Mouse (Mus musculus) hindbrain, embryonic 16.5 days (tissue): ENCODE data around the gene Ap1m1. TPM values are rescaled to one million over a fixed set of nuclear protein-coding genes. Genes with fewer than 3 reads are reported as not detected.
A peak's percentile ranks its signal among the peaks of the same experiment; 100 is the strongest.

Experiments
- ATAC-seq: fragments of 200-750 bp; cut with Nextera tagmentation; 2 replicates; pipeline ENCODE4 v1.8.0; 2017; ENCODE audit warnings: moderate TSS enrichment, moderate library complexity
- H3K27ac ChIP-seq: fragments of 300-500 bp; sonication (generic); 2 replicates; pipeline ENCODE4 v1.5.1; 2014; ENCODE audit warnings: low read depth, mild to moderate bottlenecking, control low read depth, low read length, moderate library complexity
- H3K27me3 ChIP-seq: fragments of 300-500 bp; sonication (generic); replicated peaks from 2 replicates; pipeline ENCODE4 v1.6.1; 2014; ENCODE audit warnings: low read length; ENCODE audit not compliant: control insufficient read depth, insufficient read depth
- H3K36me3 ChIP-seq: fragments of 300-500 bp; sonication (generic); 2 replicates; pipeline ENCODE4 v1.6.1; 2014; ENCODE audit warnings: mild to moderate bottlenecking, low read length, moderate library complexity, mixed read lengths; ENCODE audit not compliant: control insufficient read depth, insufficient read depth
- H3K4me1 ChIP-seq: fragments of 300-500 bp; sonication (generic); 2 replicates; pipeline ENCODE4 v1.6.1; 2014; ENCODE audit warnings: low read depth, low read length; ENCODE audit not compliant: control insufficient read depth, insufficient read depth
- H3K4me2 ChIP-seq: fragments of 300-500 bp; sonication (generic); 2 replicates; pipeline ENCODE4 v1.6.1; 2014; ENCODE audit warnings: mild to moderate bottlenecking, low read length, control low read depth, moderate library complexity
- H3K4me3 ChIP-seq: fragments of 300-500 bp; sonication (generic); 2 replicates; pipeline ENCODE4 v1.5.1; 2014; ENCODE audit warnings: mild to moderate bottlenecking, low read length, control low read depth, moderate library complexity
- H3K9ac ChIP-seq: fragments of 300-500 bp; sonication (generic); 2 replicates; pipeline ENCODE4 v1.6.1; 2014; ENCODE audit warnings: low read depth, mild to moderate bottlenecking, control low read depth, low read length, moderate library complexity
- H3K9me3 ChIP-seq: fragments of 300-500 bp; sonication (generic); 2 replicates; pipeline ENCODE4 v1.6.1; 2014; ENCODE audit warnings: mild to moderate bottlenecking, low read length, moderate library complexity; ENCODE audit not compliant: control insufficient read depth
- WGBS: fragments of 180-500 bp; shearing (Covaris S2); extraction: QIAGEN DNeasy Blood & Tissue Kit; methylation state at CpG from one replicate; pipeline ENCODE4 v1.1.7; 2014; 5-methylcytosine and 5-hydroxymethylcytosine counted together
- polyA plus RNA-seq: library from polyadenylated mRNA; unstranded; fragments of >200 nt; fragmentation: Nextera tagmentation; extraction: Ambion mirVana; gene quantifications from 2 replicates; pipeline ENCODE4 v1.2.1, GENCODE M21; 2015

Ap1m1 gene
- polyA plus RNA-seq, 1 experiment from 2014 or later, result 264 TPM

DNA sequence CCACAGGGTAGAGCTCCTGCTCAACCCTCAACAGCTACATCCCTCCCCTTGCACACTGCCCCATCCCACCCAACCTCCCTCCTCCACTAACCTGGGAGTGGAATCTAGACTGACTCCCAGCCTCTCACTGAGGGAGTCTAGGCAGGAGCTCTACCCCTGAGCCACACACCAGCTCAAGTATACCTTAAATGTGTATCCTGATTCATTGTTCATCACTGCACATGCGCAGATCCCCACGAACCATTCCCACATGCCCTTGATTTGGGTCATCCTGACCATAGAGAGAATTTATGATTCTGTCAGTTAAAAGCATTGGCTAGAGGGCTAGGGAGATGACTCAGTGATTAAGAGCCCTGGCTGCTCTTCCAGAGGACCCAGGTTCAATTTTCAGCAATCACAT, 22.9 kb downstream of the Ap1m1 start:
- no peaks in the 10 kb centered on the region for H3K27me3 ChIP-seq
- 98% methylated on average over 2 of the region's 2 CpGs for WGBS
- ATAC-seq, result no peak
- H3K4me1 ChIP-seq, result no peaks in the 10 kb centered on the region
- H3K9me3 ChIP-seq, result no peaks in the 10 kb centered on the region
- no peak overlapping the region for H3K9ac ChIP-seq
- no peak overlapping the region for H3K27ac ChIP-seq
- no peak overlapping the region for H3K4me2 ChIP-seq
- H3K36me3 ChIP-seq, result no peaks in the 10 kb centered on the region
- H3K4me3 ChIP-seq, result no peak overlapping the region

DNA sequence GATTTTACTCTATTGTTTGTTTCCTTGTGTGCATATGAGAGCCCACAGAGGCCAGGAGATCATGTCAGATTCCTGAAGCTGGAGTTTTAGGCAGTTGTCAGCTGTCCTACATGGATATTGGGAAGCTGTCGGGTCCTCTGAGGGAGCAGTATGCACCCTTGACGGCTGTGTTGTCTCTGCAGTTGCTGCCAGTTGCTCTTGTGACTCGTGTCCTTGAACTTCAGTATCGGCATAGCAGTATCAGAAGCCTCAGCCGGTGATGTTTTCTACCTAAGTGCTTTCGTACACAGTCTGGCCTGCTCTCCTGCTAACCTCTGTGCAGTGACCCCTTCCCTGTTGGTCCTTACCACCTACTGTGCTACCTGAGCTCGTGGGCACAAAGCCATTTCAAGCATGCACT, 23.6 kb downstream of the Ap1m1 start:
- no peak overlapping the region for H3K4me2 ChIP-seq
- H3K4me1 ChIP-seq, result no peaks in the 10 kb centered on the region
- H3K4me3 ChIP-seq, result no peak overlapping the region
- whole genome bisulfite sequencing, result 78% methylated on average over 7 of the region's 7 CpGs
- H3K9ac ChIP-seq, result no peak overlapping the region
- no peaks in the 10 kb centered on the region for H3K27me3 ChIP-seq
- no peak overlapping the region for H3K27ac ChIP-seq
- no peak for ATAC-seq
- H3K9me3 ChIP-seq, result no peaks in the 10 kb centered on the region
- H3K36me3 ChIP-seq, result no peaks in the 10 kb centered on the region

DNA sequence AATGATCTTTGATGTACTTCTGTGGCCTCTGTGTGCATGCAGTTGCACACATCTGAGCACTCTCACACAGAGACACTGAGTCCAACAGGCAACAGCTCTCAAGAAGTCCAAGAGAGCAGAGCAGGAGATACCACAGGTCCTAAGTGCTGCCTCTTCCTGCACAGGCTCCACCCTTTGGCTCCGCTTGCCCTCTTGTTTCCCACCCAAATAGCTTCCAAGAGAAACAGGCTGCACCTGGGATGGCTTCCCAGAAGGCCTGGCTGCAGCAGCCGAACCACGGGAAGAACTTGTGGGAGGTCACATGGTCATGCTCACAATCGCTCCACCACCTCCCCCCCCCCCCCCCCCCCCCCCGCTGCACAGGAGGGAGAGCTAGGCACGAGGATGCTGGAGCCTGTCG, 25.5 kb downstream of the Ap1m1 start:
- Histone ChIP-seq H3K4me3 (no peak overlapping the region), H3K4me2 (no peak overlapping the region), H3K9me3 (no peaks in the 10 kb centered on the region), H3K36me3 (no peaks in the 10 kb centered on the region), H3K27me3 (no peaks in the 10 kb centered on the region), H3K27ac (no peak overlapping the region), H3K4me1 (no peaks in the 10 kb centered on the region), H3K9ac (no peak overlapping the region)
- ATAC-seq, result no peak
- 61% methylated on average over 6 of the region's 7 CpGs for WGBS

DNA sequence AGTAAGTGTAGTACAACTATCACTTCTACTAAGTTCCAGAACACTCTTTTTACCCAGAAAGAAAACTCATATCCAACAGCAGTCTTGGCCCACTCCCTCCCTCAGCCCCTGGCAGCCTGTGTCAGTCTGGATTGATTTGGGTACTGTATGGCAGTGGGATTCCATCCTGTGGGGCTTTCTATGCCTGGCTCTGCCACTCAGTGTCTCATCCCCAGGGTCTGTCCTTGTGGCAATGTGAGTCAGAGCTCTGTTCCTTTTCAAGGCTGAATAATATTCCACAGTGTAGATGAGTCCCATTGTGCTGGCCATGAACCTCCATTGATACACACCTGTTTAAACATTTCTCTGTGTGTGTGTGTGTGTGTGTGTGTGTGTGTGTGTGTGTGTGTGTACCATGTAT, 26.9 kb downstream of the Ap1m1 start:
- Histone ChIP-seq H3K4me1 (no peaks in the 10 kb centered on the region), H3K27ac (no peak overlapping the region), H3K9ac (no peak overlapping the region), H3K9me3 (no peaks in the 10 kb centered on the region), H3K4me3 (no peak overlapping the region), H3K4me2 (no peak overlapping the region), H3K27me3 (no peaks in the 10 kb centered on the region), H3K36me3 (no peaks in the 10 kb centered on the region)
- no peak for ATAC-seq

DNA sequence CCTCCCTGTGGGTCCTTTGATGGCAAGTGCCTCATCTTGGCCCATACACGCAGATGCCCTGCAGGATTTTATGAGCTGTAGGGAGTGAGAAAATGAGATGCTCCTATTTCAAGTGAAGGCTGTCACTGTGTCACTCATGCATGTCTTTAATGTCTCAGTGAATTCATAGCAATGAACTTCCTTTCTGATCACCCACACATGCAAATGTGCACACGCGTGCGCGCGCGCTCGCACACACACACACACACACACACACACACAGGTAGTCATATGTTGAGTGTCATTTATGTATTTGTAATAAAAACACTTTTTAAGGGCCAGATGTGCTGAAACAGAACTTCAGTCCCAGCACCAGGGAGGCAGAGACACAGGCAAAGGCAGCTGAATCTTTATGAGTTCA, 27.3 kb downstream of the Ap1m1 start:
- Histone ChIP-seq H3K9me3 (no peaks in the 10 kb centered on the region), H3K4me3 (no peak overlapping the region), H3K36me3 (no peaks in the 10 kb centered on the region), H3K27me3 (no peaks in the 10 kb centered on the region), H3K9ac (no peak overlapping the region), H3K4me2 (no peak overlapping the region), H3K4me1 (no peaks in the 10 kb centered on the region), H3K27ac (no peak overlapping the region)
- no peak for ATAC-seq
- 97% methylated on average over 8 of the region's 8 CpGs for WGBS

DNA sequence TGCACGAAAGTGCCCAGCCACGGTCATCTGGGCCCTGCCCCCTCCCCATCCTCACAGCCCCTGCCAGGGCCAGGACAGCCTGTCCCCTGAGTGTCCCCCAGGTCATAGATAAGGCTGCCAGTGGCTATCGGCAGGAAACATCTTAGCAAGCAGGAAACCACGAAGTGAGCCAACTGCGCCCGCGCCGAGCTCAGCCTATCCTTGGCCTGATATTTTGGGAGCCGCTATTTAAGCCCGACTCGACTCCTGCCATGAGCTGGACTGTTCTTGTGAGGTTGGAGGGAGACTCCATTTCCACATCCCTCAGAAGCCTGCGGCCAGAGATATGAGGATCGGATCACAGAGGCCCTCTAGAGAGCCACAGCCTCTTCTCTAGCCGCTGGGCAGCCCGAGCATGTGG, 28.5 kb downstream of the Ap1m1 start:
- H3K27ac ChIP-seq, result peak overlapping the region; percentile 36; the same call in 1 of the 2 replicates
- H3K9ac ChIP-seq, result no peak overlapping the region

DNA sequence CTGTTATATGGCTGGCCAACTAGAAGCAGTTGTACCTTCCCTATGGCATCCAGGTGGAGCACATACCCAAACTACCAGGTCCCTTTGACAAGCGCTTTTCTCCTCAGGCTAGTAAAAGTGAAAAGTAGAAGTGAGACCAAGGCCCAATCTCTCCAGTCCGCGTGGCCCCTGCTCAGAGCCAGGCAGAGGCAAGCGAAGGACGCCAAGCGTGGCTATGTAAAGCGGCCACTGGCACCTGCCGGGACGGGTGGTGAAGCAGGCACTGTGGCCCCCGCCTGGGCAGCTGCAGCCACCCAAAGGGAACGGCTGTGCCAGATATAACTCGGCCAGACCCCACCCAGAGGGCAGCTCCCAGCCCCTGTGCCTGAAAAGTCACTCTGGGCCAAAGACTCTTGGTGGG, 30.8 kb downstream of the Ap1m1 start:
- Histone ChIP-seq H3K4me1 (no peaks in the 10 kb centered on the region), H3K9ac (no peak overlapping the region)
- ATAC-seq, result no peak

More for the DNA sequence above, 28.5 kb downstream of the Ap1m1 start:
- Histone ChIP-seq H3K9me3 (no peaks in the 10 kb centered on the region), H3K4me2 (no peak overlapping the region), H3K36me3 (no peaks in the 10 kb centered on the region), H3K4me1 (no peaks in the 10 kb centered on the region), H3K4me3 (no peak overlapping the region), H3K27me3 (no peaks in the 10 kb centered on the region)
- WGBS, result 86% methylated on average over 15 of the region's 15 CpGs
- ATAC-seq, result no peak

DNA sequence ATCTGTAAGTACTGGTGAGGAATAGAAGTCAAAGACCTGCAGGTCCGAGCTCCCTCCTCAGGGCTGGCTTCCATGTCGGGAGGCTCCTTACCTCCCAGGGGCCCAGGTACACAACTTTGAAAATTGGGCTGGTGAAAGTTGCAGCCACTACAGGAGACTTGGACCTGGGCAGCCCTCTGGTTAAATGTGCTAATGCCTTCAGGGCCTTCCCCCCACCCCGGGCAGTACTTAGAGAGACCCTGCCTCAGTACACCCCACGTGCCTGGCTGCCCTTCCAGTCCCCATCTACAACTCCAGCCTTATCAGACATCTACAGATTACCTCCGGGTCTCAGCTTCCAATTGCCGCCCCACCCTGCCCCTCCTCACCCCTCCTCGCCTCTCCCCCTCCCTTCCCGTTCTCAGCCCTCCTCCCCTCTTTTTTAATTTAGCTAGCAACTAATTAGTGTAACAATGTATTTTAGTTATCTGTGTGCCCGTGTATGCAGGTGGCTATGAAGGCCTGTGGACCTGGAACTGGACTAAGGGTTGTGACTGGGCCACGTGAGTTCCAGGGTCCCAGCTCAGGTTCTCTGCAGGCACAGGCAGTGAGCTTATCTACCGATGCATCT, 31.3 kb downstream of the Ap1m1 start:
- Histone ChIP-seq H3K4me1 (no peaks in the 10 kb centered on the region), H3K4me2 (no peak overlapping the region), H3K9ac (no peak overlapping the region), H3K9me3 (no peaks in the 10 kb centered on the region), H3K4me3 (no peak overlapping the region), H3K27ac (no peak overlapping the region), H3K27me3 (no peaks in the 10 kb centered on the region), H3K36me3 (no peaks in the 10 kb centered on the region)
- no peak for ATAC-seq
- 82% methylated on average over 11 of the region's 11 CpGs for WGBS

More for the DNA sequence above, 30.8 kb downstream of the Ap1m1 start:
- Histone ChIP-seq H3K4me3 (no peak overlapping the region), H3K27ac (no peak overlapping the region), H3K36me3 (no peaks in the 10 kb centered on the region), H3K4me2 (no peak overlapping the region), H3K9me3 (no peaks in the 10 kb centered on the region), H3K27me3 (no peaks in the 10 kb centered on the region)
- 90% methylated on average over 12 of the region's 12 CpGs for WGBS

DNA sequence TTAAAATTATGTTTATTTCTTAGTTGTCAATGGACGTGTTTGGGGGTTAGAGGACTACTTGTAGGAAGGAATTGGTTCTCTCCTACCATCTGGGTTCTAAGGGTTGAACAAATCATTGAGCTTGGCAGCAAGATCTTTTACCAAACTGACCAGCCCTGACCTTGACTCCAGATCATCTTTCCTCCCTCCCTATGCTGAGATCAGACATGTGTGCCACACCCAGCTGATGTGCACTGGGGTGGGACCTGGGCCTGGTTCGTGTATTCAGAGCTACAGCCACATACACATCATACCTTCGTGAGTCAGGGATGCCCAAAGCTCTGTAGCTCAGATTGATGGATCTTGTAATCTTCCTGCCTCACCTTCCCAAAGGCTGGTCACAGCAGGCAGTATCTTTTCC, 31.9 kb downstream of the Ap1m1 start:
- no peaks in the 10 kb centered on the region for H3K27me3 ChIP-seq
- no peak for ATAC-seq
- no peak overlapping the region for H3K27ac ChIP-seq
- 72% methylated on average over 3 of the region's 3 CpGs for WGBS
- no peak overlapping the region for H3K9ac ChIP-seq
- H3K4me1 ChIP-seq, result no peaks in the 10 kb centered on the region
- no peaks in the 10 kb centered on the region for H3K9me3 ChIP-seq
- no peak overlapping the region for H3K4me2 ChIP-seq
- no peaks in the 10 kb centered on the region for H3K36me3 ChIP-seq
- H3K4me3 ChIP-seq, result no peak overlapping the region

DNA sequence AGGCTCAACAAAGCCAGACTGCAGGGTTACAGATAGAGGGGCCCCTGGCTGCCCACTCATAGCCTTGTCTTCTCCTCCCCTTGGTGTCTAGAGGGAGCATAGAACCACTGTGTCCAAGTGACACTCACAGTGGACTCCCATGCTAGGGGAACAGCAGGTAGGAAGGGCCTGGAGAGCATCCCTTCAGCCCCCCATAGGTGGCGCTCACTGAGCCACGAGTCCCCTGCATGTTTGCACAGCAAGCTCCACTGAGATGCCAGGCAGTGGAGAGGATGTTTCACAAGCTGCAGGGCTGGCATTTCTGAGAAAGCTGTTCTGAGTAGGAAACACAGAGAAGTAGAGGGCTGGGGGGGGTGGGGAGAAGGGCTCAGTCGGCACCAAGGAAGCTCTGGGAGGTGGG, 32.5 kb downstream of the Ap1m1 start:
- Histone ChIP-seq H3K9ac (no peak overlapping the region), H3K27ac (no peak overlapping the region), H3K4me1 (no peaks in the 10 kb centered on the region), H3K9me3 (no peaks in the 10 kb centered on the region), H3K4me3 (no peak overlapping the region), H3K27me3 (no peaks in the 10 kb centered on the region), H3K4me2 (no peak overlapping the region), H3K36me3 (no peaks in the 10 kb centered on the region)
- WGBS, result 24% methylated on average over 3 of the region's 3 CpGs
- no peak for ATAC-seq
